Mouse (Mus musculus): ENCODE measurements around the gene Srsf2.

DNA sequence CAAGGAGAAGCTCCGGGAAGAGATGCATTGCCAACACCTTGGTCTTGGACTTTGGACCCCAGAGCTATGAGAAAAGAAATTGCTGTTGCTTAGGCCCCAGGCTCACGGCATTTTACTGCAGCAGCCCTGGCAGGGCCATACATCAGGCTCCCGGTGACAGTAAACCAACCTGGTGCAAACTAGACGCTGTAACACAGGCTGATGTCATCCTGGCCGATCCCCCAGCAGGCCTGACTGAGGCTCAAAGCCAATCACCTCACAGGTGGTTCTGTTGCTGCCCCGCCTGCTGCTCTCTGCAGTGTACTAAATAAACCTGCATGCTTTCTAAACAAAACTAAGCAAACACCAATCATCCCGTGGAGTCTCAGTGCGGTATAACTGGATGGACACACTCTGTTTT lies 34.2 kb downstream of the Srsf2 start:
- TF ChIP-seq POLR2A (IDR thresholded peaks at IDR 0.05; ENCODE audit: borderline replicate concordance, extremely low read depth, low read depth, low read length) (no peak), CTCF (IDR thresholded peaks at IDR 0.05; ENCODE audit: insufficient read depth, low read length) (no peak)

All from lung, adult 2 months (tissue).